Mouse (Mus musculus): ENCODE results near the gene Nfrkb. TPM values are rescaled to one million over a fixed set of nuclear protein-coding genes. Genes with fewer than 3 reads are reported as not detected.

Gene Nfrkb
- polyA plus RNA-seq, 1 experiment from 2014 or later = 18.2 TPM

GRCm38 (mm10) chr9:31430011-31430410 is 44.0 kb downstream of the Nfrkb start:
- Histone ChIP-seq H3K36me3 (ENCODE audit: control insufficient read depth, insufficient read depth, low read length) (no peaks in the 10 kb centered on the region), H3K27ac (replicated peaks in 1 of 2; ENCODE audit: control insufficient read depth in 1 of 2, insufficient read depth in 1 of 2, low read depth in 2 of 2, low read length in 2 of 2) (no peak overlapping the region), H3K27me3 (ENCODE audit: control insufficient read depth, insufficient read depth, low read length) (no peaks in the 10 kb centered on the region), H3K9ac (ENCODE audit: low read length) (no peak overlapping the region), H3K4me3 (ENCODE audit: control insufficient read depth in 1 of 2, insufficient read depth in 1 of 2, low read depth in 1 of 2, low read length in 2 of 2) (no peak overlapping the region), H3K9me3 (ENCODE audit: control insufficient read depth, low read length) (no peaks in the 10 kb centered on the region), H3K4me2 (ENCODE audit: low read length) (no peak overlapping the region), H3K4me1 (ENCODE audit: control insufficient read depth in 2 of 2, insufficient read depth in 2 of 2, low read length in 2 of 2) (peaks cover 0 to 2% of the 10 kb centered on the region in 2 experiments; a peak in 1 of 4 replicates)
- ATAC-seq (ENCODE audit: insufficient number of reproducible peaks, insufficient read depth, low FRiP score, low read depth) = no peak
- WGBS = 59% methylated on average over 9 of the region's 9 CpGs

GRCm38 (mm10) chr9:31431751-31432150 is 45.8 kb downstream of the Nfrkb start:
- Histone ChIP-seq H3K4me2 (ENCODE audit: low read length) (no peak overlapping the region), H3K9me3 (ENCODE audit: control insufficient read depth, low read length) (no peaks in the 10 kb centered on the region), H3K4me3 (ENCODE audit: control insufficient read depth in 1 of 2, insufficient read depth in 1 of 2, low read depth in 1 of 2, low read length in 2 of 2) (no peak overlapping the region), H3K36me3 (ENCODE audit: control insufficient read depth, insufficient read depth, low read length) (no peaks in the 10 kb centered on the region), H3K4me1 (ENCODE audit: control insufficient read depth in 2 of 2, insufficient read depth in 2 of 2, low read length in 2 of 2) (peaks cover 0 to 2% of the 10 kb centered on the region in 2 experiments; a peak in 1 of 4 replicates), H3K27ac (replicated peaks in 1 of 2; ENCODE audit: control insufficient read depth in 1 of 2, insufficient read depth in 1 of 2, low read depth in 2 of 2, low read length in 2 of 2) (no peak overlapping the region), H3K9ac (ENCODE audit: low read length) (no peak overlapping the region), H3K27me3 (ENCODE audit: control insufficient read depth, insufficient read depth, low read length) (no peaks in the 10 kb centered on the region)
- no peak for ATAC-seq (ENCODE audit: insufficient number of reproducible peaks, insufficient read depth, low FRiP score, low read depth)
- 80% methylated on average over 5 of the region's 5 CpGs for WGBS

- WGBS = 66% methylated on average over 7 of the region's 7 CpGs
- ATAC-seq (ENCODE audit: insufficient number of reproducible peaks, insufficient read depth, low FRiP score, low read depth) = no peak
- H3K36me3 ChIP-seq (ENCODE audit: control insufficient read depth, insufficient read depth, low read length) = no peaks in the 10 kb centered on the region
- peaks cover 0 to 2% of the 10 kb centered on the region in 2 experiments; a peak in 1 of 4 replicates for H3K4me1 ChIP-seq (ENCODE audit: control insufficient read depth in 2 of 2, insufficient read depth in 2 of 2, low read length in 2 of 2)
- no peak overlapping the region for H3K4me3 ChIP-seq (ENCODE audit: control insufficient read depth in 1 of 2, insufficient read depth in 1 of 2, low read depth in 1 of 2, low read length in 2 of 2)
- no peaks in the 10 kb centered on the region for H3K27me3 ChIP-seq (ENCODE audit: control insufficient read depth, insufficient read depth, low read length)
- H3K9ac ChIP-seq (ENCODE audit: low read length) = no peak overlapping the region
- H3K4me2 ChIP-seq (ENCODE audit: low read length) = no peak overlapping the region
- no peak overlapping the region for H3K27ac ChIP-seq (replicated peaks in 1 of 2; ENCODE audit: control insufficient read depth in 1 of 2, insufficient read depth in 1 of 2, low read depth in 2 of 2, low read length in 2 of 2)
- H3K9me3 ChIP-seq (ENCODE audit: control insufficient read depth, low read length) = no peaks in the 10 kb centered on the region
These were observed 46.5 kb downstream of the Nfrkb start for GRCm38 (mm10) chr9:31432336-31432975.

GRCm38 (mm10) chr9:31433431-31433830 is 47.4 kb downstream of the Nfrkb start:
- Histone ChIP-seq H3K36me3 (ENCODE audit: control insufficient read depth, insufficient read depth, low read length) (no peaks in the 10 kb centered on the region), H3K27ac (replicated peaks in 1 of 2; ENCODE audit: control insufficient read depth in 1 of 2, insufficient read depth in 1 of 2, low read depth in 2 of 2, low read length in 2 of 2) (no peak overlapping the region), H3K9me3 (ENCODE audit: control insufficient read depth, low read length) (no peaks in the 10 kb centered on the region), H3K4me3 (ENCODE audit: control insufficient read depth in 1 of 2, insufficient read depth in 1 of 2, low read depth in 1 of 2, low read length in 2 of 2) (no peak overlapping the region), H3K4me2 (ENCODE audit: low read length) (no peak overlapping the region), H3K9ac (ENCODE audit: low read length) (no peak overlapping the region), H3K4me1 (ENCODE audit: control insufficient read depth in 2 of 2, insufficient read depth in 2 of 2, low read length in 2 of 2) (peaks cover 0 to 2% of the 10 kb centered on the region in 2 experiments; a peak in 1 of 4 replicates), H3K27me3 (ENCODE audit: control insufficient read depth, insufficient read depth, low read length) (no peaks in the 10 kb centered on the region)
- no peak for ATAC-seq (ENCODE audit: insufficient number of reproducible peaks, insufficient read depth, low FRiP score, low read depth)
- WGBS = 87% methylated on average over 3 of the region's 3 CpGs

GRCm38 (mm10) chr9:31435415-31435814 is 49.4 kb downstream of the Nfrkb start:
- WGBS = 77% methylated on average over 8 of the region's 8 CpGs
- no peak overlapping the region for H3K9ac ChIP-seq (ENCODE audit: low read length)

GRCm38 (mm10) chr9:31437861-31438260 is 51.9 kb downstream of the Nfrkb start:
- WGBS = 80% methylated on average over 7 of the region's 7 CpGs
- no peaks in the 10 kb centered on the region for H3K27me3 ChIP-seq (ENCODE audit: control insufficient read depth, insufficient read depth, low read length)
- no peaks in the 10 kb centered on the region for H3K36me3 ChIP-seq (ENCODE audit: control insufficient read depth, insufficient read depth, low read length)
- no peak overlapping the region for H3K9ac ChIP-seq (ENCODE audit: low read length)
- H3K4me2 ChIP-seq (ENCODE audit: low read length) = no peak overlapping the region
- no peak overlapping the region for H3K4me3 ChIP-seq (ENCODE audit: control insufficient read depth in 1 of 2, insufficient read depth in 1 of 2, low read depth in 1 of 2, low read length in 2 of 2)
- no peaks in the 10 kb centered on the region for H3K4me1 ChIP-seq (ENCODE audit: control insufficient read depth in 2 of 2, insufficient read depth in 2 of 2, low read length in 2 of 2)
- H3K27ac ChIP-seq (replicated peaks in 1 of 2; ENCODE audit: control insufficient read depth in 1 of 2, insufficient read depth in 1 of 2, low read depth in 2 of 2, low read length in 2 of 2) = no peak overlapping the region
- no peaks in the 10 kb centered on the region for H3K9me3 ChIP-seq (ENCODE audit: control insufficient read depth, low read length)
- ATAC-seq (ENCODE audit: insufficient number of reproducible peaks, insufficient read depth, low FRiP score, low read depth) = no peak

More at GRCm38 (mm10) chr9:31435415-31435814, 49.4 kb downstream of the Nfrkb start:
- ATAC-seq (ENCODE audit: insufficient number of reproducible peaks, insufficient read depth, low FRiP score, low read depth) = no peak
- no peaks in the 10 kb centered on the region for H3K36me3 ChIP-seq (ENCODE audit: control insufficient read depth, insufficient read depth, low read length)
- peaks cover 0 to 2% of the 10 kb centered on the region in 2 experiments; a peak in 1 of 4 replicates for H3K4me1 ChIP-seq (ENCODE audit: control insufficient read depth in 2 of 2, insufficient read depth in 2 of 2, low read length in 2 of 2)
- H3K9me3 ChIP-seq (ENCODE audit: control insufficient read depth, low read length) = no peaks in the 10 kb centered on the region
- H3K27ac ChIP-seq (replicated peaks in 1 of 2; ENCODE audit: control insufficient read depth in 1 of 2, insufficient read depth in 1 of 2, low read depth in 2 of 2, low read length in 2 of 2) = no peak overlapping the region
- H3K27me3 ChIP-seq (ENCODE audit: control insufficient read depth, insufficient read depth, low read length) = no peaks in the 10 kb centered on the region
- H3K4me3 ChIP-seq (ENCODE audit: control insufficient read depth in 1 of 2, insufficient read depth in 1 of 2, low read depth in 1 of 2, low read length in 2 of 2) = no peak overlapping the region
- H3K4me2 ChIP-seq (ENCODE audit: low read length) = no peak overlapping the region

- Histone ChIP-seq H3K9me3 (ENCODE audit: control insufficient read depth, low read length) (no peaks in the 10 kb centered on the region), H3K9ac (ENCODE audit: low read length) (no peak overlapping the region), H3K27ac (replicated peaks in 1 of 2; ENCODE audit: control insufficient read depth in 1 of 2, insufficient read depth in 1 of 2, low read depth in 2 of 2, low read length in 2 of 2) (no peak overlapping the region), H3K36me3 (ENCODE audit: control insufficient read depth, insufficient read depth, low read length) (no peaks in the 10 kb centered on the region), H3K4me3 (ENCODE audit: control insufficient read depth in 1 of 2, insufficient read depth in 1 of 2, low read depth in 1 of 2, low read length in 2 of 2) (no peak overlapping the region), H3K4me1 (ENCODE audit: control insufficient read depth in 2 of 2, insufficient read depth in 2 of 2, low read length in 2 of 2) (no peaks in the 10 kb centered on the region), H3K27me3 (ENCODE audit: control insufficient read depth, insufficient read depth, low read length) (no peaks in the 10 kb centered on the region), H3K4me2 (ENCODE audit: low read length) (no peak overlapping the region)
- 38% methylated on average over 5 of the region's 5 CpGs for WGBS
- ATAC-seq (ENCODE audit: insufficient number of reproducible peaks, insufficient read depth, low FRiP score, low read depth) = no peak
These were observed 52.8 kb downstream of the Nfrkb start for GRCm38 (mm10) chr9:31438834-31439233.

GRCm38 (mm10) chr9:31439341-31439740 is 53.3 kb downstream of the Nfrkb start:
- ATAC-seq (ENCODE audit: insufficient number of reproducible peaks, insufficient read depth, low FRiP score, low read depth) = no peak
- Histone ChIP-seq H3K4me2 (ENCODE audit: low read length) (no peak overlapping the region), H3K4me3 (ENCODE audit: control insufficient read depth in 1 of 2, insufficient read depth in 1 of 2, low read depth in 1 of 2, low read length in 2 of 2) (no peak overlapping the region), H3K9ac (ENCODE audit: low read length) (no peak overlapping the region), H3K27me3 (ENCODE audit: control insufficient read depth, insufficient read depth, low read length) (no peaks in the 10 kb centered on the region), H3K36me3 (ENCODE audit: control insufficient read depth, insufficient read depth, low read length) (no peaks in the 10 kb centered on the region), H3K9me3 (ENCODE audit: control insufficient read depth, low read length) (no peaks in the 10 kb centered on the region), H3K27ac (replicated peaks in 1 of 2; ENCODE audit: control insufficient read depth in 1 of 2, insufficient read depth in 1 of 2, low read depth in 2 of 2, low read length in 2 of 2) (no peak overlapping the region), H3K4me1 (ENCODE audit: control insufficient read depth in 2 of 2, insufficient read depth in 2 of 2, low read length in 2 of 2) (no peaks in the 10 kb centered on the region)
- 70% methylated on average over 6 of the region's 6 CpGs for WGBS

Measured in heart, embryonic 14.5 days (tissue).